Mouse (Mus musculus) liver, embryonic 13.5 days (tissue): Measurements from ENCODE around the gene S100pbp. TPM values are rescaled to one million over a fixed set of nuclear protein-coding genes. Genes with fewer than 3 reads are reported as not detected.

Experiments used
- ATAC-seq: fragments of 200-750 bp; cut with Nextera tagmentation; 2 replicates; pipeline ENCODE4 v1.8.0; 2017; ENCODE audit warnings: low read depth, mild to moderate bottlenecking, moderate number of reproducible peaks, moderate library complexity
- DNase-seq: peaks from one replicate; pipeline ENCODE4 v3.0.0; 2022
- H3K27ac ChIP-seq: fragments of 300-500 bp; sonication (generic); 2 replicates; pipeline ENCODE4 v1.5.1; 2015; ENCODE audit warnings: moderate library complexity, mild to moderate bottlenecking, inconsistent platforms
- H3K27me3 ChIP-seq: fragments of 300-500 bp; sonication (generic); 2 replicates; pipeline ENCODE4 v1.6.1; 2015; ENCODE audit warnings: mild to moderate bottlenecking, inconsistent platforms
- H3K36me3 ChIP-seq: fragments of 300-500 bp; sonication (generic); 2 replicates; pipeline ENCODE4 v1.6.1; 2015; ENCODE audit warnings: mild to moderate bottlenecking, inconsistent platforms
- H3K4me1 ChIP-seq: fragments of 300-500 bp; sonication (generic); replicated peaks from 2 replicates; pipeline ENCODE4 v1.6.1; 2015; ENCODE audit warnings: inconsistent platforms
- H3K4me2 ChIP-seq: fragments of 300-500 bp; sonication (generic); 2 replicates; pipeline ENCODE4 v1.6.1; 2015; ENCODE audit warnings: inconsistent platforms, mild to moderate bottlenecking, moderate library complexity
- H3K4me3 ChIP-seq: fragments of 300-500 bp; sonication (generic); replicated peaks from 2 replicates; pipeline ENCODE4 v1.5.1; 2015; ENCODE audit warnings: mild to moderate bottlenecking, inconsistent platforms
- H3K9ac ChIP-seq: fragments of 300-500 bp; sonication (generic); 2 replicates; pipeline ENCODE4 v1.6.1; 2015; ENCODE audit warnings: mild to moderate bottlenecking, inconsistent platforms
- H3K9me3 ChIP-seq: fragments of 300-500 bp; sonication (generic); replicated peaks from 2 replicates; pipeline ENCODE4 v1.6.1; 2016; ENCODE audit warnings: inconsistent platforms
- WGBS: fragments of 180-500 bp; shearing (Covaris S2); methylation state at CpG from one replicate; pipeline ENCODE4 v1.1.7; 2015; ENCODE audit not compliant: insufficient replicate concordance; 5-methylcytosine and 5-hydroxymethylcytosine counted together
- polyA plus RNA-seq: library from polyadenylated mRNA; unstranded; fragments of >200 nt; fragmentation: Nextera tagmentation; extraction: Ambion mirVana; gene quantifications from 2 replicates; pipeline ENCODE4 v1.2.1, GENCODE M21; 2015

Gene S100pbp
- polyA plus RNA-seq, result 5.8 and 7.4 TPM in 2 replicates

- Histone ChIP-seq H3K27ac (peak within 1 kb of the TSS; percentile 88), H3K27me3 (no peaks in the 10 kb centered on the region), H3K4me3 (peak within 1 kb of the TSS; percentile 74), H3K4me1 (peaks cover 46% of the 10 kb centered on the region), H3K36me3 (peaks cover 29% of the 10 kb centered on the region), H3K9ac (peak within 1 kb of the TSS; percentile 88), H3K4me2 (peak within 1 kb of the TSS; percentile 91), H3K9me3 (no peaks in the 10 kb centered on the region)
- DNase-seq (peak; percentile 95), ATAC-seq (peak; percentile 85)
- under 1% methylated on average over 51 of the region's 58 CpGs for WGBS
Measured at GRCm38 (mm10) chr4:129189542-129190519, at the start of gene S100pbp, which contains the start of gene Yars. Gene S100pbp (minus strand): TSS chr4:129189727. Gene Yars (plus strand): TSS chr4:129189760.

- no peaks in the 10 kb centered on the region for H3K9me3 ChIP-seq
- H3K36me3 ChIP-seq, result no peaks in the 10 kb centered on the region
- DNase-seq (peak; percentile 80), ATAC-seq (peak; percentile 77)
- H3K4me2 ChIP-seq, result peak overlapping the region; percentile 95
- under 1% methylated on average over 27 of the region's 29 CpGs for WGBS
- no peak overlapping the region for H3K27ac ChIP-seq
- peak overlapping the region; percentile 71 for H3K9ac ChIP-seq
- H3K4me1 ChIP-seq, result peaks cover 66% of the 10 kb centered on the region
- H3K27me3 ChIP-seq, result peaks cover 61% of the 10 kb centered on the region
- H3K4me3 ChIP-seq, result peak overlapping the region; percentile 68
Measured at GRCm38 (mm10) chr4:129239075-129239474, 49.5 kb upstream of the S100pbp start.

- H3K9me3 ChIP-seq, result no peaks in the 10 kb centered on the region
- peaks cover 61% of the 10 kb centered on the region for H3K27me3 ChIP-seq
- ATAC-seq (no peak), DNase-seq (no peak)
- 2% methylated on average over 23 of the region's 23 CpGs for WGBS
- H3K27ac ChIP-seq, result no peak overlapping the region
- no peaks in the 10 kb centered on the region for H3K36me3 ChIP-seq
- peak overlapping the region; percentile 95 for H3K4me2 ChIP-seq
- peak overlapping the region; percentile 71 for H3K9ac ChIP-seq
- H3K4me3 ChIP-seq, result peak overlapping the region; percentile 68
- peaks cover 69% of the 10 kb centered on the region for H3K4me1 ChIP-seq
Measured at GRCm38 (mm10) chr4:129238579-129239016, 49.1 kb upstream of the S100pbp start.

- Histone ChIP-seq H3K27ac (no peak overlapping the region), H3K4me1 (peaks cover 73% of the 10 kb centered on the region), H3K27me3 (peaks cover 58% of the 10 kb centered on the region), H3K36me3 (no peaks in the 10 kb centered on the region), H3K9ac (no peak overlapping the region), H3K4me2 (peak overlapping the region; percentile 95), H3K9me3 (no peaks in the 10 kb centered on the region), H3K4me3 (peak overlapping the region; percentile 68)
- 19% methylated on average over 21 of the region's 21 CpGs for WGBS
- no peak for ATAC-seq
- no peak for DNase-seq
Measured at GRCm38 (mm10) chr4:129237843-129238441, 48.4 kb upstream of the S100pbp start.

- H3K4me2 ChIP-seq, result no peak overlapping the region
- WGBS, result 61% methylated on average over 8 of the region's 8 CpGs
Measured at GRCm38 (mm10) chr4:129236236-129236813, 46.8 kb upstream of the S100pbp start.

GRCm38 (mm10) chr4:129235147-129235546, 45.6 kb upstream of the S100pbp start:
- WGBS, result 31% methylated on average over 3 of the region's 3 CpGs
- H3K27ac ChIP-seq, result peak overlapping the region; percentile 90
- no peak overlapping the region for H3K4me3 ChIP-seq
- DNase-seq (peak; percentile 77), ATAC-seq (peak; percentile 65)
- H3K4me2 ChIP-seq, result peak overlapping the region; percentile 54
- no peaks in the 10 kb centered on the region for H3K9me3 ChIP-seq
- H3K27me3 ChIP-seq, result peaks cover 43% of the 10 kb centered on the region
- no peaks in the 10 kb centered on the region for H3K36me3 ChIP-seq
- H3K9ac ChIP-seq, result peak overlapping the region; percentile 30; the same call in 1 of the 2 replicates
- peaks cover 92% of the 10 kb centered on the region for H3K4me1 ChIP-seq

More at GRCm38 (mm10) chr4:129236236-129236813, 46.8 kb upstream of the S100pbp start:
- H3K9me3 ChIP-seq, result no peaks in the 10 kb centered on the region
- no peak for DNase-seq
- no peak overlapping the region for H3K9ac ChIP-seq
- H3K27ac ChIP-seq, result peak overlapping the region; percentile 90
- H3K27me3 ChIP-seq, result peaks cover 49% of the 10 kb centered on the region
- ATAC-seq, result no peak
- H3K4me1 ChIP-seq, result peaks cover 81% of the 10 kb centered on the region
- H3K36me3 ChIP-seq, result no peaks in the 10 kb centered on the region
- H3K4me3 ChIP-seq, result no peak overlapping the region

- peak; percentile 75 for ATAC-seq
- peaks cover 89% of the 10 kb centered on the region for H3K4me1 ChIP-seq
- 0 out of 2 replicates have a peak overlapping the region, but pooled peaks have one; percentile 6 for H3K4me3 ChIP-seq
- peaks cover 43% of the 10 kb centered on the region for H3K27me3 ChIP-seq
- H3K36me3 ChIP-seq, result no peaks in the 10 kb centered on the region
- H3K27ac ChIP-seq, result peak overlapping the region; percentile 90
- no peaks in the 10 kb centered on the region for H3K9me3 ChIP-seq
- H3K4me2 ChIP-seq, result peak overlapping the region; percentile 54
- 7% methylated on average over 7 of the region's 7 CpGs for WGBS
- no peak overlapping the region; the same call in 1 of the 2 replicates for H3K9ac ChIP-seq
- DNase-seq, result peak; percentile 77
Measured at GRCm38 (mm10) chr4:129234488-129234887, 45.0 kb upstream of the S100pbp start.

- Histone ChIP-seq H3K4me2 (no peak overlapping the region), H3K27ac (no peak overlapping the region), H3K27me3 (peaks cover 41% of the 10 kb centered on the region), H3K36me3 (no peaks in the 10 kb centered on the region), H3K9me3 (no peaks in the 10 kb centered on the region), H3K4me1 (peaks cover 74% of the 10 kb centered on the region), H3K4me3 (no peak overlapping the region), H3K9ac (no peak overlapping the region)
- no peak for ATAC-seq
- DNase-seq, result no peak
- WGBS, result 82% methylated on average over 9 of the region's 9 CpGs
Measured at GRCm38 (mm10) chr4:129232561-129233360, 43.2 kb upstream of the S100pbp start.

GRCm38 (mm10) chr4:129231594-129232450, 42.3 kb upstream of the S100pbp start:
- Histone ChIP-seq H3K9ac (peak overlapping the region; percentile 44), H3K36me3 (no peaks in the 10 kb centered on the region), H3K27me3 (peaks cover 44% of the 10 kb centered on the region)

More at GRCm38 (mm10) chr4:129231594-129232450, 42.3 kb upstream of the S100pbp start:
- peak overlapping the region; percentile 42 for H3K4me2 ChIP-seq
- peak overlapping the region; percentile 21; the same call in 1 of the 2 replicates for H3K27ac ChIP-seq
- WGBS, result 58% methylated on average over 12 of the region's 12 CpGs
- ATAC-seq (0 out of 2 replicates have a peak, but pooled peaks have one; percentile 41), DNase-seq (peak; percentile 48)
- no peaks in the 10 kb centered on the region for H3K9me3 ChIP-seq
- peaks cover 74% of the 10 kb centered on the region for H3K4me1 ChIP-seq
- H3K4me3 ChIP-seq, result no peak overlapping the region
